Mouse (Mus musculus) embryonic facial prominence, embryonic 15.5 days (tissue): ENCODE measurements around the gene Gpr65. TPM values are rescaled to one million over a fixed set of nuclear protein-coding genes. Genes with fewer than 3 reads are reported as not detected.
"Not testable (repeated sequence)": the region's sequence is repeated elsewhere in the genome, so short reads cannot be mapped to it uniquely, and the experiment has no call there.

Experiments used
- ATAC-seq: fragments of 200-750 bp; cut with Nextera tagmentation; 2 replicates; pipeline ENCODE4 v1.8.0; 2017; ENCODE audit warnings: low read depth, moderate TSS enrichment; ENCODE audit not compliant: insufficient number of reproducible peaks, low FRiP score, low TSS enrichment
- H3K27ac ChIP-seq: fragments of 300-500 bp; sonication (generic); replicated peaks from 2 replicates; pipeline ENCODE4 v1.5.1; 2015; ENCODE audit warnings: mild to moderate bottlenecking, inconsistent platforms
- H3K27me3 ChIP-seq: fragments of 300-500 bp; sonication (generic); 2 replicates; pipeline ENCODE4 v1.6.1; 2015; ENCODE audit warnings: inconsistent platforms
- H3K36me3 ChIP-seq: fragments of 300-500 bp; sonication (generic); 2 replicates; pipeline ENCODE4 v1.6.1; 2015; ENCODE audit warnings: mild to moderate bottlenecking, inconsistent platforms
- H3K4me1 ChIP-seq: fragments of 300-500 bp; sonication (generic); 2 replicates; pipeline ENCODE4 v1.6.1; 2015; ENCODE audit warnings: inconsistent platforms
- H3K4me2 ChIP-seq: fragments of 300-500 bp; sonication (generic); replicated peaks from 2 replicates; pipeline ENCODE4 v1.6.1; 2015; ENCODE audit warnings: mild to moderate bottlenecking, inconsistent platforms
- H3K4me3 ChIP-seq: fragments of 300-500 bp; sonication (generic); replicated peaks from 2 replicates; pipeline ENCODE4 v1.5.1; 2015; ENCODE audit warnings: mild to moderate bottlenecking, inconsistent platforms
- H3K9ac ChIP-seq: fragments of 300-500 bp; sonication (generic); 2 replicates; pipeline ENCODE4 v1.6.1; 2015; ENCODE audit warnings: inconsistent platforms
- H3K9me3 ChIP-seq: fragments of 300-500 bp; sonication (generic); replicated peaks from 2 replicates; pipeline ENCODE4 v1.6.1; 2016; ENCODE audit warnings: inconsistent platforms
- WGBS: fragments of 180-500 bp; shearing (Covaris S2); methylation state at CpG from one replicate; pipeline ENCODE4 v1.1.7; 2015; 5-methylcytosine and 5-hydroxymethylcytosine counted together
- polyA plus RNA-seq: library from polyadenylated mRNA; unstranded; fragments of >200 nt; fragmentation: Nextera tagmentation; extraction: Ambion mirVana; gene quantifications from 2 replicates; pipeline ENCODE4 v1.2.1, GENCODE M21; 2015

Gpr65 gene
- polyA plus RNA-seq, 1 experiment from 2014 or later, result 4.5 TPM

GRCm38 (mm10) chr12:98322426-98322825, 54.0 kb downstream of the Gpr65 start:
- Histone ChIP-seq H3K27me3 (no peaks in the 10 kb centered on the region), H3K27ac (no peak overlapping the region), H3K9ac (no peak overlapping the region), H3K4me2 (no peak overlapping the region), H3K4me3 (no peak overlapping the region), H3K9me3 (no peaks in the 10 kb centered on the region), H3K36me3 (no peaks in the 10 kb centered on the region), H3K4me1 (no peaks in the 10 kb centered on the region)
- 76% methylated on average over 4 of the region's 4 CpGs for WGBS
- ATAC-seq, result no peak

- not testable (repeated sequence) for ATAC-seq, H3K27ac ChIP-seq, H3K4me1 ChIP-seq, H3K9ac ChIP-seq, H3K36me3 ChIP-seq, H3K9me3 ChIP-seq, H3K4me2 ChIP-seq, H3K27me3 ChIP-seq, H3K4me3 ChIP-seq
- WGBS, result no CpG with 5 or more reads among the region's 1 CpGs
These were observed 55.7 kb downstream of the Gpr65 start for GRCm38 (mm10) chr12:98324170-98324569.

Other genes with a start within 250 kb of the Gpr65 start
- 7.1 and 9.2 TPM in 2 replicates for gene Galc, start 9.2 kb upstream of the Gpr65 start, polyA plus RNA-seq